Mouse (Mus musculus) inflammation-experienced regulatory T-cells (primary cell): ENCODE results near the gene Stox2. TPM values are rescaled to one million over a fixed set of nuclear protein-coding genes. Genes with fewer than 3 reads are reported as not detected.

Experiments used
- polyA plus RNA-seq, 2 experiments: library from polyadenylated mRNA; unstranded; fragments of 100-300 nt; shearing (Covaris generic); gene quantifications; one replicate each; pipeline ENCODE4 v1.2.1; 2017

Stox2 gene
- polyA plus RNA-seq = 1 to 10 TPM in 1 of 2 experiments, under 1 TPM in 1; 0.49 to 2.1 TPM

DNA sequence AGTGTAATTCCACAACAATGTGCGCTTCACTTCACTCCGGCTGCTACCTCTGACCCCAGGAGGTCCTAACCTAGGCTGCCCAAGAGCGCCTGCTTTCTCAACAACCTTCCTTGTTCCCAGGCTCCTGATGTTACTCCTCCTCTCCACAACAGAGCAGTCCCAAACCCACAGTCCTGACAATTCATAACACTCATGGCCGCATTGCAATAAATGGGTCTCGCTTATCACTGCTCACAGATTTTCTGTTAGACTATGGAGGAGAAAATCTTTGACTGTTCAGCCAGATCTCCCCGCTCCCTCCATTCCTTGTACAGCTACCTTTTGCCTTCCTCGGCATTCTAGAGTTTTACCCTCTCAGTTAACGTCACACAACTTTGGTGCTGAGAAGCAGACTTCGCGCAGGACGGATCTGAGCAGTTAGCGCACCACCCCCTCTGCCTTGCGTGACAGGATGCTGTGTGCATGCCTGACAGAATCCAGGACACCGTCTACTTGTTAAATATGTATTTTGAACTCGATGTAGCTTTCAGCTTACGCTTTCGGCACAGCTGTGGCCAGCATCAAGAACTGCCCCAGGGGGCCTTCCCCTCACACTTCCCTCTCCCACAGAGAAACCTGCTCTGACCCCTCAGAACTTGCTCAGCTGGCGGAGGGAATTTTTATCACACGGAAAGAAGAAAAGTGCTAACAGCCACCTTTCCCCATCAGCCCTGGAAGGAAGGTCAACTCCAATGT lies at the start of gene Stox2:
TSS of gene Stox2 (minus strand) at position 51 of the 735 bp plus-strand sequence.

Other genes starting within 250 kb of the Stox2 start
- gene Trappc11, start 87.1 kb upstream of the Stox2 start, polyA plus RNA-seq = 10 to 100 TPM; 42.4 to 44.7 TPM
- gene Rwdd4a, start 87.3 kb upstream of the Stox2 start, polyA plus RNA-seq = 10 to 100 TPM; 40.0 to 52.0 TPM
- 10 to 100 TPM; 31.7 to 33.9 TPM for gene Ing2, start 229.2 kb upstream of the Stox2 start, polyA plus RNA-seq